Mouse (Mus musculus) layer of hippocampus, adult 2 months (tissue): ENCODE data around the gene Rtel1. TPM values are rescaled to one million over a fixed set of nuclear protein-coding genes. Genes with fewer than 3 reads are reported as not detected.

Experiments
- DNase-seq, 2 experiments: peaks; one replicate each; pipeline ENCODE4 v3.0.0; 2022; ENCODE audit warnings: low spot score in 2 of 2
- H3K27ac ChIP-seq: fragments of 200-600 bp; 2 replicates; pipeline ENCODE4 v1.8.1; 2022
- H3K4me3 ChIP-seq: fragments of 200-600 bp; 2 replicates; pipeline ENCODE4 v1.8.1; 2022; ENCODE audit warnings: mild to moderate bottlenecking
- CTCF ChIP-seq: fragments of 200-600 bp; conservative IDR thresholded peaks from 2 replicates; pipeline ENCODE4 v1.8.1; 2022; ENCODE audit warnings: antibody characterized with exemption, mild to moderate bottlenecking, moderate library complexity
- total RNA-seq, 2 experiments: library from RNA; stranded (reverse); gene quantifications; 2 replicates each; pipeline ENCODE4 v1.2.3; 2021

Rtel1 gene
- total RNA-seq, 2 experiments from 2014 or later = 37.1 to 40.7 TPM

GRCm38 (mm10) chr2:181342766-181343165, 23.2 kb downstream of the Rtel1 start:
- Histone ChIP-seq H3K27ac (no peak overlapping the region), H3K4me3 (no peak overlapping the region)
- no peak for DNase-seq
- TF ChIP-seq CTCF = no peak

GRCm38 (mm10) chr2:181356780-181357179, 37.2 kb downstream of the Rtel1 start:
- Histone ChIP-seq H3K4me3 (no peak overlapping the region), H3K27ac (no peak overlapping the region)
- no peak for DNase-seq
- TF ChIP-seq CTCF = no peak

GRCm38 (mm10) chr2:181363946-181364345, 44.4 kb downstream of the Rtel1 start:
- peak overlapping the region; percentile 77 for H3K4me3 ChIP-seq
- TF ChIP-seq CTCF = no peak
- H3K27ac ChIP-seq = no peak overlapping the region
- no peak for DNase-seq

GRCm38 (mm10) chr2:181364487-181364859, 44.9 kb downstream of the Rtel1 start:
- no peak for TF ChIP-seq CTCF
- H3K27ac ChIP-seq = peak overlapping the region; percentile 96
- peak overlapping the region; percentile 77 for H3K4me3 ChIP-seq
- no peak for DNase-seq

GRCm38 (mm10) chr2:181364860-181365596, 45.5 kb downstream of the Rtel1 start, which contains the start of the genes Zgpat and Arfrp1:
Gene Zgpat (plus strand): TSS chr2:181364928.
Gene Arfrp1 (minus strand): TSS chr2:181365404.
- peak within 1 kb of the TSS; percentile 77 for H3K4me3 ChIP-seq
- 0 out of 2 replicates have a peak, but pooled peaks have one; percentile 15 for TF ChIP-seq CTCF
- peak within 1 kb of the TSS; percentile 96 for H3K27ac ChIP-seq
- DNase-seq = peak; percentile 88 to 89

GRCm38 (mm10) chr2:181365655-181366075, 46.1 kb downstream of the Rtel1 start:
- Histone ChIP-seq H3K4me3 (peak overlapping the region; percentile 77), H3K27ac (peak overlapping the region; percentile 96)
- no peak for DNase-seq
- no peak for TF ChIP-seq CTCF

- no peak for DNase-seq
- TF ChIP-seq CTCF = peak; percentile 32
- H3K27ac ChIP-seq = no peak overlapping the region
- H3K4me3 ChIP-seq = no peak overlapping the region
Measured at GRCm38 (mm10) chr2:181370001-181370400, 50.5 kb downstream of the Rtel1 start.

GRCm38 (mm10) chr2:181375787-181376186, 56.2 kb downstream of the Rtel1 start:
- H3K4me3 ChIP-seq = no peak overlapping the region
- DNase-seq = no peak
- peak; percentile 77 for TF ChIP-seq CTCF
- no peak overlapping the region for H3K27ac ChIP-seq

GRCm38 (mm10) chr2:181377230-181377629, 57.7 kb downstream of the Rtel1 start:
- TF ChIP-seq CTCF = no peak
- no peak overlapping the region for H3K4me3 ChIP-seq
- DNase-seq = no peak
- H3K27ac ChIP-seq = no peak overlapping the region

GRCm38 (mm10) chr2:181378701-181379100, 59.2 kb downstream of the Rtel1 start:
- no peak for DNase-seq

GRCm38 (mm10) chr2:181379778-181380177, 60.2 kb downstream of the Rtel1 start, which contains the start of gene Lime1:
Gene Lime1 (plus strand): TSS chr2:181380078.
- no peak for TF ChIP-seq CTCF
- no peak within 1 kb of the TSS for H3K4me3 ChIP-seq
- no peak within 1 kb of the TSS for H3K27ac ChIP-seq
- DNase-seq = no peak

More at GRCm38 (mm10) chr2:181378701-181379100, 59.2 kb downstream of the Rtel1 start:
- Histone ChIP-seq H3K4me3 (no peak overlapping the region), H3K27ac (no peak overlapping the region)
- no peak for TF ChIP-seq CTCF

- DNase-seq = no peak
- no peak for TF ChIP-seq CTCF
- Histone ChIP-seq H3K27ac (no peak overlapping the region), H3K4me3 (no peak overlapping the region)
Measured at GRCm38 (mm10) chr2:181380251-181380650, 60.7 kb downstream of the Rtel1 start.

GRCm38 (mm10) chr2:181381107-181381506, 61.6 kb downstream of the Rtel1 start:
- DNase-seq = no peak
- H3K4me3 ChIP-seq = no peak overlapping the region
- no peak overlapping the region for H3K27ac ChIP-seq
- no peak for TF ChIP-seq CTCF
